Mouse (Mus musculus) CH12.LX (cell line): ENCODE measurements around the gene Rtp3.

Experiments
- BHLHE40 ChIP-seq: IDR thresholded peaks from 2 replicates; pipeline ENCODE4 v1.6.1; 2011; ENCODE audit warnings: mild to moderate bottlenecking, low read depth, low read length, improper control_type of control experiment
- CTCF ChIP-seq, 2 experiments: IDR thresholded peaks in 1 of 2; conservative IDR thresholded peaks in 1 of 2; 2 replicates each; pipeline ENCODE4 v1.5.1; 2011 to 2012; ENCODE audit warnings: low read depth in 2 of 2, low read length in 2 of 2, improper control_type of control experiment in 1 of 2, inconsistent platforms in 1 of 2, mild to moderate bottlenecking in 1 of 2, moderate library complexity in 1 of 2
- E2F4 ChIP-seq: IDR thresholded peaks from 2 replicates; pipeline ENCODE4 v1.6.1; 2011; ENCODE audit warnings: low read depth, low read length, improper control_type of control experiment; ENCODE audit not compliant: insufficient replicate concordance
- EP300 ChIP-seq: IDR thresholded peaks from 2 replicates; pipeline ENCODE4 v1.6.1; 2011; ENCODE audit warnings: low read length, improper control_type of control experiment
- KAT2A ChIP-seq: IDR thresholded peaks from 2 replicates; pipeline ENCODE4 v1.6.1; 2012; ENCODE audit warnings: low read length, improper control_type of control experiment, inconsistent platforms; ENCODE audit not compliant: insufficient replicate concordance
- MAX ChIP-seq: IDR thresholded peaks from 2 replicates; pipeline ENCODE4 v1.6.1; 2011; ENCODE audit warnings: low read length, improper control_type of control experiment
- MAZ ChIP-seq: IDR thresholded peaks from 2 replicates; pipeline ENCODE4 v1.6.1; 2012; ENCODE audit warnings: low read depth, mild to moderate bottlenecking, inconsistent platforms, low read length, improper control_type of control experiment, moderate library complexity
- POLR2A ChIP-seq: IDR thresholded peaks from 2 replicates; pipeline ENCODE4 v1.6.1; 2011; ENCODE audit warnings: low read depth, mild to moderate bottlenecking, improper control_type of control experiment, low read length
- POLR2AphosphoS2 ChIP-seq: IDR thresholded peaks from 2 replicates; pipeline ENCODE4 v1.6.1; 2011; ENCODE audit warnings: low read depth, low read length, improper control_type of control experiment
- SMC3 ChIP-seq: IDR thresholded peaks from 2 replicates; pipeline ENCODE4 v1.6.1; 2011; ENCODE audit warnings: low read depth, low read length, improper control_type of control experiment
- USF2 ChIP-seq: conservative IDR thresholded peaks from 2 replicates; pipeline ENCODE4 v1.6.1; 2011; ENCODE audit warnings: low read depth, low read length, improper control_type of control experiment

DNA sequence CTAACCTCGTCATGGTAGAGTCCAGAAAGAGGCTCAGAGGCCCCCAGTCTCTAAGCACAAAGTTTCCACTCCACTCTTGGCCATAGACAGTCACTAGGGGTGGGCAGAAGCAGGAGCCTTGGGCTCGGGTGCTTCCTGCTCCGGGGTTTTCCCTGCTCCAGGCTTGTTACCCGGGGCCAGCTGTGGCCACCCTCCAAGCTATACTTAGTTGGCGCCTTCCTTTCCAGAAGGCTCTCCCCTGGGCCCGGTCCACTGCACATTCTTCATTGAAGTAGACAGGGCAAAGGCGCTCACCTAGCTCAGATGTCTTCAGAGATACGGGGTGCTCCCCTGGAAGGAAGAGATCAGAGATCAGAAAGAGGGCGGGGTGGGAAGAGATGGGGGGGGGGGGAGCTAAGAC is 21.2 kb upstream of the Rtp3 start:
- TF ChIP-seq USF2: no peak
- no peak for TF ChIP-seq SMC3
- no peak for TF ChIP-seq EP300
- no peak for TF ChIP-seq CTCF (conservative IDR thresholded peaks at IDR 0.05 in 1 of 2, IDR thresholded peaks at IDR 0.05 in 1 of 2; ENCODE audit: low read depth in 2 of 2, low read length in 2 of 2)
- TF ChIP-seq MAX: no peak
- no peak for TF ChIP-seq BHLHE40
- no peak for TF ChIP-seq E2F4
- no peak for TF ChIP-seq MAZ
- TF ChIP-seq POLR2A: no peak
- TF ChIP-seq POLR2AphosphoS2: no peak
- no peak for TF ChIP-seq KAT2A
